Mouse (Mus musculus): ENCODE measurements at regions not wholly inside any gene's neighbourhood (a gene's known extent, or its start where the extent isn't known, plus 50 kb on each side); places are given as distances from the start of the nearest gene placed in this dataset.

DNA sequence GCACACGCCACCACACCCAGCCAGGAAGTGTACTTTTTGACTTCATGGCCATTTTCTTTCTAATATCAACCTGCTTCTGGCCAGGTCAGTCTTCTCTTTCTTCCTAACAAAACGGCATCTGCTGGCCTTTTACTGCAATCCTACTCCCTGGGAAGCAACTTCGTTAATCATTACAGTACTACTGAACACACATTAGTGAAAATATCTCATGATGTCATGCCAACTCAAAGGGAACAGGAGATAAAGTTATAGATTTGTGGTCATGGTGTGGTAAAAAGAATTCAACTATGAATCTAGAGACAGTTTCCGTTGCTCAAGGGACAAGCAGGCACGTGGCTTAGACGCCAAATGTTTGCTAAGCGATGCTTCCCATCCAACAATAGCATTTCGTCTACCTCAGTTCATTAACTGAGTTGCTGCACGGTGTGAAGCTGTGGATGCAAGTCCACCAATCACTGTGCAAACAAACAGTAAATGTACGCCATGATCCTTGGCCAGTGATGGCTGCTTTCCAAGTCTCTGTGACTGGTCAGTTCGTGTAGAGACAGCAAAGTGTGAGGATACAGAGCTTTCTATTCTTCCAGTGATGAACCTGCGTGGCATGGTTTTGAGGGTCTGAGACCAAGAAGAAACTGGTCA lies 55.7 kb upstream of the Frmd6 start:
- no peak for DNase-seq

DNA sequence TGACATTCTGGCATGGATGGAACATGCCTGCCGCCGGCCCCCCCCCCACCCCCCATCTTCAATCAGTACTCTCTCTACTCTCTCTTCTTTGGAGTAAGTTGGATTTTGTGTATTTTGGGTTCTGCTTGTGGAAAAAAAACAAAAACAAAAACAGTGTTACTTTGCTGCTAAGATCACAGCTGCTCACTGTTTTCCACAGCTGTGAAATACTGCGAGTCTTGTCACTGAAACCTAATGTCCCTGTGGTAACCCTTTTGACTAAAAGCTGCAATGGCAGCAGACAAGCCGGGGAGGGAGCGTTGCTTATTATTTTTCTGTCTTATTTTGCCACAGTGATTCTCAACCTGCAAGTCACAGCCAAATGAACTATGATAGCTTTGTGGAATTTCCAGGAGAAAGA lies 51.3 kb upstream of the Frmd6 start:
- DNase-seq = no peak

DNA sequence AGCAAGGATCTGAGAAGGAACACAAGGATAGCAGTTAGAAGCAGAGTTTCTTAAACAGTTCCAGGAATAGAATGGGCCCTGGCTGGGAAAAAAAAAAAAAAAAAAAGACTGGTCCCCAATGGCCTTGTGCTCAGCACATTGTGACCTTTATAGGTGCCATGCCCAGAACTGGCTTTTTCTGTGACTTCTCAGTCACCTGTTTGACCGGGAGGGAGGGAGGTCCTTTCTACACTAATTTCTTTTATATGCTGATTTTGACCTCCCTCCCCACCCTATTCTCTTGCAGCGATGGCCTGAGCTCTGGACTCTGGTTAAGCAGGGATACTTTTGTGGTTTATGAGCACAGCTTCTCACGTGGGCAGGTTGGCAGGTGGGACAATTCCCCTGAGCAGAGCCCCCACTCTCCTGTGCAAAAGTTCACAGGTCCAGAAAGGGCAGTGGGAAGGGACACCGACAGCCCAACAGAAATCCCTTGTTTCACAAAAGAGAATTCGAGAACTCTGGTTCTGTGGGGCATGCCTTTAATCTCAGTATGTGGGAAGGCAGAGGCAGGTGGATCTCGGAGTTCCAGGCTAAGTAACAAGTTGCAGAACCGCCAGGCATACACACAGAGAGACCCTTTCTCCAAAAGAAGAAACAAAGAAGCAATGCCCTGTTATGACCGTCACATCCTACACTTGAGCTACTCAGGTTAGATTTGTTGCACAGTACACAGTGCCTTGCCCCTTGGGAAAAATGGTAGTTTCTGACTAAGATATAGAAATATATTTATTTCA lies 50.3 kb upstream of the Frmd6 start:
- no peak for DNase-seq

Data from embryo, embryonic 11 days (tissue).